Mouse (Mus musculus): ENCODE measurements at regions not wholly inside any gene's neighbourhood (a gene's known extent, or its start where the extent isn't known, plus 50 kb on each side); places are given as distances from the start of the nearest gene placed in this dataset.

DNA sequence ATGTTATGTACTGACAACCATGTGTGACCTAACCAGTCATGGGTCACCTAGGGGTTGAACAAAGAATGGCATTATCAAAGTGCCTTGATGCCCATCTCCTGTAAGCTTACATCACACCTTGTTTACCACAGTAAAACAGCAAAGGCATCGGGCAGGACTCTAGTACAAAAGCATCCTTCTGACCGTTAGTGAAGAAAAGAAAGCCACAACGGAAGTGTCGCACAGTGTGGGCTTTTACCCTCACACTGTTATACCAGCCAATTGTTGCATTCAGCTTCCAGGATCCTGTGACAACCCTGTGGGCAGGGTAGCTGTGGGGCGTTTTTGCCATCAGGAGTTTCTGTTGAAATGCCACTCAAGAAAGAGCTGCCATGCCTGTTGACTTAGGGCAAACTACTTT, 175.6 kb upstream of the Hmga2 start:
- Histone ChIP-seq H3K4me3 (ENCODE audit: low read depth, low read length) (no peak overlapping the region), H3K4me1 (ENCODE audit: control insufficient read depth, insufficient read depth, insufficient read length, low read length) (no peaks in the 10 kb centered on the region), H3K36me3 (ENCODE audit: control insufficient read depth, insufficient read depth, low read length) (no peaks in the 10 kb centered on the region), H3K27me3 (ENCODE audit: control insufficient read depth, insufficient read depth, low read length) (no peaks in the 10 kb centered on the region), H3K27ac (ENCODE audit: insufficient read depth, low read depth, low read length) (no peak overlapping the region)
- TF ChIP-seq CTCF (IDR thresholded peaks at IDR 0.05; ENCODE audit: extremely low read depth, insufficient read length, insufficient replicate concordance, low read depth, low read length) = no peak
- no peak for TF ChIP-seq POLR2A (IDR thresholded peaks at IDR 0.05; ENCODE audit: low read depth, low read length)
- WGBS = 92% methylated on average over 5 of the region's 5 CpGs

DNA sequence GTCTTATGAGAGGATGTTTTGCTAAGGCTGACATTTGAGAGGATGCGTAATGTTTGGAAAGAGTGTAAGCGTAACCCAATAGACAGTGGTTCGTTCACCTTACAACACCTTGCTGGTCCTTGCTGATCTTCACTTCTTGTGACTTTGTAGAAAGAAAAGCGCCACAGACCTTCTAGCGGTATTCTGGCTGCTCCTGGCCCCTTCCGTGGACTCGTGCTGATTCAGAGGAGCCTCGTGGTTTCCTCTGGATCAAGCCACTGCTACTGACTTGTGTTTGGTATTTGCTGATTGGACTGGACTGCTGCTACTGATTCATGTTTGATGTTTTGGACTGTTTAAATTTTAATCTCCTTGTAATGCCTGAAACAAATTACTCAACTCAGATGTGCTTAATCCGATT, 174.1 kb upstream of the Hmga2 start:
- WGBS = 94% methylated on average over 9 of the region's 9 CpGs
- no peaks in the 10 kb centered on the region for H3K27me3 ChIP-seq (ENCODE audit: control insufficient read depth, insufficient read depth, low read length)
- TF ChIP-seq CTCF (IDR thresholded peaks at IDR 0.05; ENCODE audit: extremely low read depth, insufficient read length, insufficient replicate concordance, low read depth, low read length) (no peak), POLR2A (IDR thresholded peaks at IDR 0.05; ENCODE audit: low read depth, low read length) (no peak)
- no peaks in the 10 kb centered on the region for H3K36me3 ChIP-seq (ENCODE audit: control insufficient read depth, insufficient read depth, low read length)
- H3K4me1 ChIP-seq (ENCODE audit: control insufficient read depth, insufficient read depth, insufficient read length, low read length) = no peaks in the 10 kb centered on the region
- H3K4me3 ChIP-seq (ENCODE audit: low read depth, low read length) = no peak overlapping the region
- H3K27ac ChIP-seq (ENCODE audit: insufficient read depth, low read depth, low read length) = no peak overlapping the region

DNA sequence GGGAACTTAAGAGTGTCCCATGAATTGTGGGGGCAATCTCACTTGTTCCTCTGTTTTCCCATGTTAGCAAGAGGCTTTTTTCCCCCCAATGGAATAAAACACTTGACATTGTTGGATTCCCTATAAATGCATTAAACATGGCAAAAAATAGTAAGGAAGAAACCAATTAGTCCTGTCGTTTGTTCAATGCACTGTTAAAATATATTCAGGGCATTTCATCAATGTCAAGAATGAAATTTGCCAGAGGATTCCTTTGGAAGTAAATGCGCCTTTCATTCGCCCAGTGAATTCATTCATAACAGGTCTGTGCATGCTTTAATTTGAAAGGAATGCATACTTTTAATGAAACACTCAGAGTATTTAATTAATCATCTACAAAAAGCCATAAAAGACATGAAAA, 172.5 kb upstream of the Hmga2 start:
- WGBS = 77% methylated on average over 3 of the region's 3 CpGs
- Histone ChIP-seq H3K4me1 (ENCODE audit: control insufficient read depth, insufficient read depth, insufficient read length, low read length) (no peaks in the 10 kb centered on the region), H3K4me3 (ENCODE audit: low read depth, low read length) (no peak overlapping the region), H3K27me3 (ENCODE audit: control insufficient read depth, insufficient read depth, low read length) (no peaks in the 10 kb centered on the region), H3K36me3 (ENCODE audit: control insufficient read depth, insufficient read depth, low read length) (no peaks in the 10 kb centered on the region), H3K27ac (ENCODE audit: insufficient read depth, low read depth, low read length) (no peak overlapping the region)
- TF ChIP-seq POLR2A (IDR thresholded peaks at IDR 0.05; ENCODE audit: low read depth, low read length) (no peak), CTCF (IDR thresholded peaks at IDR 0.05; ENCODE audit: extremely low read depth, insufficient read length, insufficient replicate concordance, low read depth, low read length) (no peak)

DNA sequence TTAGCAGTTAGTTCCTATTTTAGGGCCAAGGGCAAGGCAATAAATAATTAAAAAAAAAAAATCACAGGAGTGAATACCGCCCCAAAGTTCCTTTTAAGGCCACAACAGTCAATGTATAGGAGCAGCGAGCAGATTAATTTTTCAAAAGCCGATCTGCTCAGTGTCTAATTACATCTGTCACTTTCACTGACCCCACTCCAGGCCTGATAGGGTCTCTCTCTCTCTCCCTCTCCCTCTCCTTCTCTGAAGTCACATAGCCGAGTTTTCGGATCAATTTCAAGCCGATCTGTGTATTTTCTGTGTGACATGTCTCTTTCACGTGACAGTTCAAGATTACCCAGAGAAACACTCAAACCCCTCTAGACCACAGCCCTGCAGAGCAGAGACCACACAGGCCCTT, 171.8 kb upstream of the Hmga2 start:
- Histone ChIP-seq H3K27ac (ENCODE audit: insufficient read depth, low read depth, low read length) (no peak overlapping the region), H3K4me1 (ENCODE audit: control insufficient read depth, insufficient read depth, insufficient read length, low read length) (no peaks in the 10 kb centered on the region), H3K27me3 (ENCODE audit: control insufficient read depth, insufficient read depth, low read length) (no peaks in the 10 kb centered on the region), H3K36me3 (ENCODE audit: control insufficient read depth, insufficient read depth, low read length) (no peaks in the 10 kb centered on the region), H3K4me3 (ENCODE audit: low read depth, low read length) (no peak overlapping the region)
- no peak for TF ChIP-seq POLR2A (IDR thresholded peaks at IDR 0.05; ENCODE audit: low read depth, low read length)
- TF ChIP-seq CTCF (IDR thresholded peaks at IDR 0.05; ENCODE audit: extremely low read depth, insufficient read length, insufficient replicate concordance, low read depth, low read length) = no peak
- WGBS = 82% methylated on average over 7 of the region's 7 CpGs

DNA sequence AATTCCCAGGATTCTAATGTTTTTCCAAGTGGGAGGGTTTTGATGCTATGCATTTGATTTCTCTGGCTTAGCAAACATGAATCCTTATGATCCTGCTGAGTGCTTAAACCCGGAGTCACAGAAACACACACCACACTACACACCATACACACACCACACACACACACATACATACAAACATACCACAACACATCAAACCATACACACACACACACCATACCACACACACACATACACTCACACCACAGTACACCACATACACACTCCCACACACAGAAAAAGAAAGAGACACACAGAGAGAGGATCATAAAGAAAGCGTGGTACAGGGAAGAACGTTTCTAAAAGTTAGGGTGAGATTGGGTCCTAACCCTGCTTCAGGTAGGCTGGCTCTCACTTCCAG, 171.1 kb upstream of the Hmga2 start:
- Histone ChIP-seq H3K27me3 (ENCODE audit: control insufficient read depth, insufficient read depth, low read length) (no peaks in the 10 kb centered on the region), H3K4me3 (ENCODE audit: low read depth, low read length) (no peak overlapping the region), H3K36me3 (ENCODE audit: control insufficient read depth, insufficient read depth, low read length) (no peaks in the 10 kb centered on the region), H3K4me1 (ENCODE audit: control insufficient read depth, insufficient read depth, insufficient read length, low read length) (no peaks in the 10 kb centered on the region), H3K27ac (ENCODE audit: insufficient read depth, low read depth, low read length) (no peak overlapping the region)
- WGBS = 53% methylated on average over 3 of the region's 3 CpGs
- no peak for TF ChIP-seq POLR2A (IDR thresholded peaks at IDR 0.05; ENCODE audit: low read depth, low read length)

DNA sequence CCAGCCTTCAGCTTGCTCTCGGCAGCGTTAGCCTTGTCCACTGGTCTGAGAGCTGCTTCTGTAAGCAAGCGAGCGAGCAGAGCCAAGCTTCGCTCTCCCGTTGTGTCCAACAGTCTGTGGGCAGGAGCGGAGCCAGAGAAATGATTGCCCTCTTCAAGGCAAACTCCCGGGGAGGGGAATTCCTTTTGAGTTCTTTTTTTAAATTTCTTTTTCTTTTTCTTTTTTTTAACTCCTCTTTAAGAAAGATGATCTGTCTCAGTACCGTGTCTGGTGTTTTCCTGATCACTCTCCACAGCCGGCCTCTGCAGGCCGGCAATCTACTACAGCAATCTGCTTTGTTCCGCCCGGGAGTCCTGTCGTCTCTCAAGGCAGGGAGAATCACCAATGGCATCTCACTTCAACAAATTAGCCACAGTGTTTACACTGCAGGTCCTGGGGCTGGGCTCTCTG, 170.6 kb upstream of the Hmga2 start:
- H3K4me1 ChIP-seq (ENCODE audit: control insufficient read depth, insufficient read depth, insufficient read length, low read length) = no peaks in the 10 kb centered on the region
- no peak overlapping the region for H3K27ac ChIP-seq (ENCODE audit: insufficient read depth, low read depth, low read length)
- TF ChIP-seq CTCF (IDR thresholded peaks at IDR 0.05; ENCODE audit: extremely low read depth, insufficient read length, insufficient replicate concordance, low read depth, low read length) = no peak
- no peak for TF ChIP-seq POLR2A (IDR thresholded peaks at IDR 0.05; ENCODE audit: low read depth, low read length)
- H3K36me3 ChIP-seq (ENCODE audit: control insufficient read depth, insufficient read depth, low read length) = no peaks in the 10 kb centered on the region
- 38% methylated on average over 14 of the region's 14 CpGs for WGBS
- no peak overlapping the region for H3K4me3 ChIP-seq (ENCODE audit: low read depth, low read length)
- H3K27me3 ChIP-seq (ENCODE audit: control insufficient read depth, insufficient read depth, low read length) = no peaks in the 10 kb centered on the region

DNA sequence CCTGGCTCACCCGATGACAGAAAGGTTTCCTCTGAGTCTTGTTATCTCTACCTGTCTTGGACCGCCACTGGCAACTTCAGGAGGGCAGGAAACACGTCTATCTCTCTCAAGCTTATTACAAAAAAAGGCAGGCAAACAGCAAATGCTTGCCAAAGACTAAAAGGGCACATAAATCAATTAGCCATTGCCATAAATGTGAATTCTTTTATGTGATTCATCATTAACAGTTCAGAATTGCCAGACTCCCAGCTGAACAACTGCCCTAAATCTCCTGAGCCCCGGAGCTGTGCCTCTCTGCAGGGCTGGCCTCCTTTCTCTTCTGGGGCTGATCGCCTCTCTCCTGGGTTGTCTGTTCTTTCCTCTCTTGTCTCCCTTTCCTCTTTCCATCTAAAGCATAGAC, 164.6 kb upstream of the Hmga2 start:
- 22% methylated on average over 5 of the region's 5 CpGs for WGBS
- Histone ChIP-seq H3K36me3 (ENCODE audit: control insufficient read depth, insufficient read depth, low read length) (no peaks in the 10 kb centered on the region), H3K27ac (ENCODE audit: insufficient read depth, low read depth, low read length) (no peak overlapping the region), H3K27me3 (ENCODE audit: control insufficient read depth, insufficient read depth, low read length) (no peaks in the 10 kb centered on the region), H3K4me1 (ENCODE audit: control insufficient read depth, insufficient read depth, insufficient read length, low read length) (no peaks in the 10 kb centered on the region), H3K4me3 (ENCODE audit: low read depth, low read length) (no peak overlapping the region)
- TF ChIP-seq CTCF (IDR thresholded peaks at IDR 0.05; ENCODE audit: extremely low read depth, insufficient read length, insufficient replicate concordance, low read depth, low read length) (no peak), POLR2A (IDR thresholded peaks at IDR 0.05; ENCODE audit: low read depth, low read length) (no peak)

DNA sequence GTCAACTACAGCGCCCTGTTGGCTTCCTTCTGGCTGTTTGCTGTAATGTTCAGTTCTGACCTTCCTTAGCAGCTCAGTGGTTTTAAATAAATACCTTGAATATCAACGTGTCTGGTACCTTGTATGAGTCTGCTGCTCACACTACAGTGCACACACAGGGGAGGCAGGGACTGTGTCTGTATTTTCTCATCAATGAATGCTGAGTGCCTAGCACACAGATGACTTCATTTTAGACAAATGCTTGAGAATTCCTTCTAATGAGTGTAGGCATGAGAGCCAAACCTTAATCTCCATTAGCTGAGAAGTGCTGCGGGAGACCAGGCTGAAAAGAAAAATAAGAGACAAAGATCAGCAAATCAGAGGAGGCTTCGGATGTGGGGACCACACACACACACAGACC, 162.0 kb upstream of the Hmga2 start:
- H3K27me3 ChIP-seq (ENCODE audit: control insufficient read depth, insufficient read depth, low read length) = no peaks in the 10 kb centered on the region
- H3K36me3 ChIP-seq (ENCODE audit: control insufficient read depth, insufficient read depth, low read length) = no peaks in the 10 kb centered on the region
- no peak overlapping the region for H3K4me3 ChIP-seq (ENCODE audit: low read depth, low read length)
- no peak overlapping the region for H3K27ac ChIP-seq (ENCODE audit: insufficient read depth, low read depth, low read length)
- H3K4me1 ChIP-seq (ENCODE audit: control insufficient read depth, insufficient read depth, insufficient read length, low read length) = no peaks in the 10 kb centered on the region
- no peak for TF ChIP-seq POLR2A (IDR thresholded peaks at IDR 0.05; ENCODE audit: low read depth, low read length)
- TF ChIP-seq CTCF (IDR thresholded peaks at IDR 0.05; ENCODE audit: extremely low read depth, insufficient read length, insufficient replicate concordance, low read depth, low read length) = no peak
- WGBS = 78% methylated on average over 4 of the region's 4 CpGs

Data from small intestine, adult 2 months (tissue).